Mouse (Mus musculus) inflammation-experienced regulatory T-cells, adult 6 months (primary cell): Measurements from ENCODE around the gene Lhfpl3. TPM values are rescaled to one million over a fixed set of nuclear protein-coding genes. Genes with fewer than 3 reads are reported as not detected.

Source experiments
- ATAC-seq: one replicate; pipeline ENCODE4 v1.8.0; 2017
- polyA plus RNA-seq, 3 experiments: library from polyadenylated mRNA; unstranded; fragments of 100-300 nt; shearing (Covaris generic); gene quantifications; one replicate each; pipeline ENCODE4 v1.2.1; 2017

Gene Lhfpl3
- polyA plus RNA-seq, 3 experiments from 2014 or later = 0.13 TPM; not detected in 2

- ATAC-seq = no peak
Measured at GRCm38 (mm10) chr5:23154439-23154838, 408.6 kb downstream of the Lhfpl3 start.

- no peak for ATAC-seq
Measured at GRCm38 (mm10) chr5:23165947-23166350, 420.1 kb downstream of the Lhfpl3 start.

GRCm38 (mm10) chr5:23166658-23167057 lies 420.8 kb downstream of the Lhfpl3 start:
- ATAC-seq = no peak

- ATAC-seq = no peak
Measured at GRCm38 (mm10) chr5:23189633-23190032, 443.8 kb downstream of the Lhfpl3 start.

GRCm38 (mm10) chr5:23196879-23197278 lies 451.0 kb downstream of the Lhfpl3 start:
- ATAC-seq = no peak

- ATAC-seq = no peak
Measured at GRCm38 (mm10) chr5:23213086-23213485, 467.2 kb downstream of the Lhfpl3 start.

- ATAC-seq = no peak
Measured at GRCm38 (mm10) chr5:23214646-23215045, 468.8 kb downstream of the Lhfpl3 start.

- ATAC-seq = no peak
Measured at GRCm38 (mm10) chr5:23219655-23220054, 473.8 kb downstream of the Lhfpl3 start.

- peak; percentile 50 for ATAC-seq
Measured at GRCm38 (mm10) chr5:23224759-23225536, 479.1 kb downstream of the Lhfpl3 start.

- no peak for ATAC-seq
Measured at GRCm38 (mm10) chr5:23225621-23226020, 479.8 kb downstream of the Lhfpl3 start.

GRCm38 (mm10) chr5:23226753-23227152 lies 480.9 kb downstream of the Lhfpl3 start:
- ATAC-seq = no peak

GRCm38 (mm10) chr5:23246974-23247373 lies 501.1 kb downstream of the Lhfpl3 start:
- ATAC-seq = no peak

GRCm38 (mm10) chr5:23247784-23248183 lies 501.9 kb downstream of the Lhfpl3 start:
- ATAC-seq = no peak

- ATAC-seq = no peak
Measured at GRCm38 (mm10) chr5:23248303-23248702, 502.4 kb downstream of the Lhfpl3 start.

GRCm38 (mm10) chr5:23249896-23250875 lies 504.3 kb downstream of the Lhfpl3 start:
- no peak for ATAC-seq

GRCm38 (mm10) chr5:23251462-23252224 lies 505.8 kb downstream of the Lhfpl3 start:
- ATAC-seq = peak; percentile 68

GRCm38 (mm10) chr5:23255816-23256418 lies 510.1 kb downstream of the Lhfpl3 start:
- peak; percentile 65 for ATAC-seq

- peak; percentile 70 for ATAC-seq
Measured at GRCm38 (mm10) chr5:23273309-23273708, 527.5 kb downstream of the Lhfpl3 start.

- ATAC-seq = peak; percentile 73
Measured at GRCm38 (mm10) chr5:23279364-23279763, 533.5 kb downstream of the Lhfpl3 start.

- peak; percentile 52 for ATAC-seq
Measured at GRCm38 (mm10) chr5:23284884-23285283, 539.0 kb downstream of the Lhfpl3 start.

- ATAC-seq = no peak
Measured at GRCm38 (mm10) chr5:23289149-23289548, 543.3 kb downstream of the Lhfpl3 start.
